Comparison of ENCODE assay signal across 9 mouse cellular contexts in genomic region chr10:4620596-4621504, GRCm38 (mm10). TPM values are rescaled to one million over a fixed set of nuclear protein-coding genes. Genes with fewer than 3 reads are reported as not detected.
A peak's percentile ranks its signal among the peaks of the same experiment; 100 is the strongest.
DNase-seq lines count a peak whose midpoint lies in the region; ATAC-seq and TF ChIP-seq lines count a peak whose summit lies in the region.
"Had no signal": no experiment of that assay in that cellular context is flagged by ENCODE, and none has a peak within 500 bp of the region (broad histone marks: within the 10 kb centered on the region; RNA-seq: fewer than 3 reads in every experiment).

No protein-coding gene starts in this region.

- H3K27me3 ChIP-seq in lung, postnatal 0 days (replicated peaks; ENCODE audit: insufficient read depth, low read length), result no peaks in the 10 kb centered on the region
- H3K27me3 ChIP-seq in liver, postnatal 0 days (ENCODE audit: insufficient read depth, low read length), result no peaks in the 10 kb centered on the region
- H3K27me3 ChIP-seq: Patski had no signal

- no peaks in the 10 kb centered on the region for H3K36me3 ChIP-seq in lung, postnatal 0 days (ENCODE audit: insufficient read depth, low read length)
- no peaks in the 10 kb centered on the region for H3K36me3 ChIP-seq in liver, postnatal 0 days (replicated peaks; ENCODE audit: insufficient read depth, low read length)

- H3K9me3 ChIP-seq in lung, postnatal 0 days (ENCODE audit: low read length), result no peaks in the 10 kb centered on the region
- H3K9me3 ChIP-seq in liver, postnatal 0 days (ENCODE audit: low read length), result no peaks in the 10 kb centered on the region

- H3K4me2 ChIP-seq in lung, postnatal 0 days (replicated peaks; ENCODE audit: low read depth, low read length), result no peak overlapping the region
- H3K4me2 ChIP-seq in liver, postnatal 0 days (ENCODE audit: low read depth, low read length), result no peak overlapping the region

- H3K9ac ChIP-seq in lung, postnatal 0 days (replicated peaks; ENCODE audit: low read depth), result no peak overlapping the region
- no peak overlapping the region for H3K9ac ChIP-seq in liver, postnatal 0 days (replicated peaks)

- peak; percentile 88 for DNase-seq in 3134 (ENCODE audit: extremely low read depth, insufficient read length, low spot score)
- peak; percentile 78 to 86 for DNase-seq in adrenal gland, postnatal 36 days
- DNase-seq in heart, postnatal 25 days (ENCODE audit: low spot score), result peak; percentile 31
- DNase-seq in lung, postnatal 0 days (ENCODE audit: low spot score), result peak; percentile 38
- DNase-seq in urinary bladder, postnatal 36 days (ENCODE audit: low spot score in 2 of 2), result peak; percentile 76 to 83
- no peak for DNase-seq in liver, postnatal 0 days
- no peak for DNase-seq in embryo, embryonic 10.5 days (ENCODE audit: low spot score)
- DNase-seq in cerebellum, postnatal 36 days, result no peak

- H3K4me3 ChIP-seq in lung, postnatal 0 days (ENCODE audit: low read depth, low read length), result no peak overlapping the region
- H3K4me3 ChIP-seq in liver, postnatal 0 days (ENCODE audit: low read depth, low read length), result no peak overlapping the region

- no peak for TF ChIP-seq CTCF in lung, postnatal 0 days (IDR thresholded peaks at IDR 0.05)
- TF ChIP-seq CTCF in liver, postnatal 0 days (IDR thresholded peaks at IDR 0.05; ENCODE audit: low read depth), result no peak

- 56% methylated on average over 24 of the region's 24 CpGs for WGBS in lung, postnatal 0 days
- WGBS in liver, postnatal 0 days (ENCODE audit: insufficient replicate concordance), result 75% methylated on average over 24 of the region's 24 CpGs

- peaks cover 4% of the 10 kb centered on the region; the same call in 1 of the 2 replicates for H3K4me1 ChIP-seq in lung, postnatal 0 days (ENCODE audit: insufficient read depth, low read depth, low read length)
- peaks cover 3% of the 10 kb centered on the region; the same call in 1 of the 2 replicates for H3K4me1 ChIP-seq in liver, postnatal 0 days (ENCODE audit: insufficient read depth)

- intact Hi-C loops in heart, postnatal 25 days (cut with DNase I), result no loop called here

- no peak for TF ChIP-seq EP300 in lung, postnatal 0 days (IDR thresholded peaks at IDR 0.05)
- no peak for TF ChIP-seq EP300 in liver, postnatal 0 days (IDR thresholded peaks at IDR 0.05; ENCODE audit: low read depth)

- H3K27ac ChIP-seq in lung, postnatal 0 days (ENCODE audit: low read length), result no peak overlapping the region
- no peak overlapping the region for H3K27ac ChIP-seq in liver, postnatal 0 days (ENCODE audit: low read depth)

- peak; percentile 30; the same call in 1 of the 2 replicates for ATAC-seq in lung, postnatal 0 days
- no peak for ATAC-seq in liver, postnatal 0 days
- ATAC-seq: Patski had no signal

RNA-seq across cellular contexts. Expression of gene Esr1, which starts 9.5 kb away (rescaled TPM):
- total RNA-seq in adrenal gland, postnatal 36 days (2021), result 10 to 100 TPM; 14.3 to 15.0 TPM
- under 1 TPM; 0.67 to 0.99 TPM for total RNA-seq in heart, postnatal 25 days (2021)
- polyA plus RNA-seq in lung, postnatal 0 days (2015; fragmentation: Nextera tagmentation; extraction: Ambion mirVana), result 0.24 and 0.26 TPM in 2 replicates
- 1.0 and 1.4 TPM in 2 replicates for polyA plus RNA-seq in liver, postnatal 0 days (2015; fragmentation: Nextera tagmentation; extraction: Ambion mirVana)

Comparison
In these comparisons a context has a peak if more than half of its experiments do, and no peak if none do; other contexts are left out.
1. DNase-seq: peak in 3134 (single experiment), adrenal gland, postnatal 36 days (2 of 2), heart, postnatal 25 days (single experiment), lung, postnatal 0 days (single experiment) and urinary bladder, postnatal 36 days (2 of 2); none in liver, postnatal 0 days (single experiment), embryo, embryonic 10.5 days (single experiment) and cerebellum, postnatal 36 days (0 of 2).
2. RNA of gene Esr1, which starts 9.5 kb away (total RNA-seq): 14.3 to 15.0 TPM in adrenal gland, postnatal 36 days; 0.67 to 0.99 TPM in heart, postnatal 25 days; every median in the first group is over 4 times any median in the second.